Mouse (Mus musculus) monocyte, adult 59 days (primary cell): ENCODE results near the gene Polg2. TPM values are rescaled to one million over a fixed set of nuclear protein-coding genes. Genes with fewer than 3 reads are reported as not detected.

Source experiments
- total RNA-seq, 2 experiments: library from RNA; stranded (reverse); gene quantifications; one replicate each; pipeline ENCODE4 v1.2.4; 2023

The Polg2 gene
- total RNA-seq = 10 to 100 TPM; 29.8 to 30.4 TPM

DNA sequence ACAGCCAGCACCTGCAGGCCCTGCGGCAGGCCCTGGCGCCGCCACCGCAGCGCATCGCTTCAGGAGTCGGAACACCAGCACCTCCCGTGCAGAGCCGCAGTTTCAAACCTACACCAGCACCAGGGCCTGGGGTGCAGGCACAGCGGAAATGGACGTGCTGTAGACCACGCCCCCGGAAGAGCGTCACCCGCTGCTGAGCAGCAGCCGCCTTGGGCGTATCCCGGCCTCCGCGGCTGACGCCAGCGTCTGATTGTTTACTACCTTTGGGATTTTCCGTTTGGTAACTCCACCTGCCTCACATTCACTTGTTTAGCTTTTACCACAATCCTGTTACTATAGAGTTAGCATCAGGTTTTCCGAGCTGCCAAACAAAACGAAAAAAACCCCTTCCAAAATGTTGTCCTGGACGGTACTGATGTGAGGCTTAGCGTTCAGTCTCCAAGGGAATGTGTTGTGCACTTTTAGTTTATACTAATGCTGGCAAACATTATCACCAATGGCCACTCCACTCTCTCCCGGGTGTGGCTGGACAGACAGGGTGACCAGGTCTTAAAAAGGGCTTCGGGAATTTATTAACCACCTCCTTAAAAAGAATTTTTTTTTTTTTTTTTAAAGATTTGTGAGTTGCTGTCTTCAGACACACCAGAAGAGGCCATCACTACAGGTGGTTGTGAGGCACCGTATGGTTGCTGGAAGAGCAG, at the start of gene Polg2:
TSS of gene Polg2 (minus strand) at position 150 of the 701 bp plus-strand sequence.

DNA sequence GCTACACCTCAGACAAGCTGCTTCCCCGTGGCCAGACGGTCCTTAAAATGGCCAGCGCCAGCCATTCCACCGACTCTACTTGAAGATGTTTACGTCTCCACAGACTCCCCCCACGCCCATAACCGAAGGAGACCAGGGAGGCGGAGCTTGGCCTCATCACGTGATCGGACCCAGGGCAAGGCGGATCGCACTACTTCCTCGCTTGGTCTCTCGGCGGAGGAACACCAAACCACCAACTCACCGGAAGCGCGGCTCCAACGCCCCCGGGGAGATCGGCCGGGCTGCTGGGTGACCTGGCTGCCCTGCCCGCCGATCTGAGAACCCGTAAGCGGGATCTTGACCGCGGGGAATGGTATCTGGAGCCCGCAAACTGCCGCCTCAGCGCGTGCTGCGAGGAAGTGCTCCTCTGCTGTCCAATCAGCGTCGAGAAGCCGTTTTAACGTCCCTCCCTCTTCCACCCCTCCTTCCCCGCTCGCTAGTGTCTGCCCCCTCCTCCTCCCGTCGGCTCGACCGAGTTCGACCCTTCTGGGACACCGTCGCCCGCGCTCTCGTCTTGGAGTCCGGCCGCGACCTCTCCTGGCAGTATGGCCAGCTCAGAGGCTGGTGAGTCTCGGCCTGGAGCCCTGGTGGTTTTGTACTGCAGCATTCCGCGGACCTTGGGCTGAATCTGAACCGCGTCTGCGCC, 9.6 kb upstream of the Polg2 start, which contains the start of the genes Ddx5 and Cep95:
TSS of gene Ddx5 (minus strand) at position 411 of the 685 bp plus-strand sequence.
TSS of gene Cep95 (plus strand) at position 478 of the 685 bp plus-strand sequence.

DNA sequence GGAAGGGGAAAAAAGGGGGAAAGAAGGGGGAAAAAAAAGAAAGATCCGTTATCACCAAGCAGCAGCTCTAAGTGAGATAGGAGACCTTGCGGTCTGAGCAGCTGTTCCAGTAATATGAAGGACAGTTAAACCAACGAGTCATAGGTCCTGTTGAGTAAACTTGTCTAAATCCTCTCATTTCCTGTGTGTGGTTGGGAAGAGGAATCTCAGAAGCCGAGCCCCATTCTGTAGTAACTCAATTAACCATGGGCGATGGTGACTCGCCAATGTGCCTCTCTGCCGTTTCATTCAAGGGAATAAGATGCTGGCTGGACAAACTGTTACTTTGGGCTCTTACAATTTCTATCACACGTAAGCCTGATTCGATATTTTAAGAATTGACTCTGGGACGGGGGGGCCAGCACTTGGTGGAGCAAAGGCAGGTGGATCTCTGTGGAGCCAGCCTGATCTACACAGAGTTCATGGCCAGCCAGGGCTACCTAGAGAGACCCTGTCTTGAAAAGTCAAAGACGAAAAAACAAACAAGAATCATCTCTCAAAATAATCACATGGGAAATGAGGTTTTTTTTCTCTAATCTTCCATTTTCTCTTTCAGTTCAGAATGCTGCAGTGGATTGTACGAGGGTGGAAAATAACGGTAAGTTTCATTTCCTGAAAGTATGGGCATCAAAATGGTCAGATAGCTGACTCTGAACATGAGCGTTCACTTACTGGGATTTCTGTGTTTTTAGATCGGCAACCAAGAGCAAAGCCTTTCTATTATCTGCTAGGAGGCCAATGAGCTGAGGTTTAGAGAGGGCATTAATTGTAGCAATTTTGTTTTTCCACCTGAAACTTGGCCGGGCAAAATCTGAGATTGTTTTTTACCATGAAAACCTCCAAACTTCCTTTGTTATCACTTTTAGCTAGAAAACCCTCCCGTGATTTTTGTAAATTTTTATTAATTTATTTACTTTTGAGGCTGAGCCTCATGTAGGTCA, 28.0 kb downstream of the Polg2 start, which contains the start of gene Milr1:
TSS of gene Milr1 (plus strand) at position 188 of the 980 bp plus-strand sequence.

DNA sequence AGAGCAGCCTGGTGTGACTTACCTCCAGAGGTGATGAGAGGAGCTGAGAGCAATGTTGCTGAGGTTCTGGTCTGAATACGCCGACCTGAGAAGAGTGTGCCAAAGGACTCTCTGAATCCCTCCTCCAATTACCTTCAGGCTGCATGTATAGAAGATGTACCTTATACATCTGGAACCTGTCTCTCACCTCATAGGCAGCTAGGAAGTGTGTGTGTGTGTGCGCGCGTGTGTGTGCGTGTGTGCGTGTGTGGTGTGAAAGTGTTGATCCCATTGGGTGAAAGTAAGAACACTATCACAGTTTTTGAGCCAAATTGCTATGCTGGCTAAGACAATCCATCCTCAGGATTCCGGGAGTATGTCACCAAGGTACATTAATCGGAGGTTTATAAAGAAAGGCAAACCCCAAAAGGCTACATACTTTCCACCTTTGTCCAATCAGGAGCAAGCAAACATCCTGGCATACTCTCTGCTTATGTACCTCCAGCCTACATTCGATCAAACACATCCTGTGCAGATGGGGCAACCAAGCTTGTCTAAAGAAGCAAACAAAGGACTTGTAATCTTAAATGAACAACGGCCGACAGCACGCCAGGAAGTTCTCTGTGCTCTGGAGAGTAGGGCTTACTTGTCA, 29.1 kb downstream of the Polg2 start, which contains the start of gene Pecam1:
TSS of gene Pecam1 (minus strand) at position 508 of the 631 bp plus-strand sequence.

Other genes with a start within 250 kb of the Polg2 start
- gene Tex2, start 166.1 kb downstream of the Polg2 start, total RNA-seq = 10 to 100 TPM; 42.6 to 47.0 TPM
- 10 to 100 TPM; 86.9 to 91.6 TPM for gene Pecam1, start 28.9 kb downstream of the Polg2 start, total RNA-seq
- gene Milr1, start 28.3 kb downstream of the Polg2 start, total RNA-seq = 10 to 100 TPM; 69.5 to 79.7 TPM
- 1,000 to 10,000 TPM; 1,769 to 1,832 TPM for gene Ddx5, start 9.6 kb upstream of the Polg2 start, total RNA-seq
- 10 to 100 TPM; 15.8 to 19.6 TPM for gene Cep95, start 9.7 kb upstream of the Polg2 start, total RNA-seq
- gene Smurf2, start 141.2 kb upstream of the Polg2 start, total RNA-seq = 10 to 100 TPM; 51.0 to 54.8 TPM
- 10 to 100 TPM; 73.0 to 78.7 TPM for gene Kpna2, start 220.0 kb upstream of the Polg2 start, total RNA-seq
- under 1 TPM; 0.34 to 0.49 TPM for gene 1810010H24Rik, start 246.1 kb upstream of the Polg2 start, total RNA-seq